Mouse (Mus musculus): ENCODE results near the gene Cyp4a14. TPM values are rescaled to one million over a fixed set of nuclear protein-coding genes. Genes with fewer than 3 reads are reported as not detected.

Gene Cyp4a14
- polyA plus RNA-seq, 1 experiment from 2014 or later = not detected

Other genes with a start within 250 kb of the Cyp4a14 start
- gene Cyp4a12a, start 197.1 kb downstream of the Cyp4a14 start, polyA plus RNA-seq (2016; fragmentation: Nextera tagmentation; extraction: Ambion mirVana) = not detected in 2 replicates
- gene Cyp4a12b, start 84.5 kb downstream of the Cyp4a14 start, polyA plus RNA-seq (2016; fragmentation: Nextera tagmentation; extraction: Ambion mirVana) = not detected in 2 replicates
- not detected in 2 replicates for gene Cyp4a30b, start 43.5 kb downstream of the Cyp4a14 start, polyA plus RNA-seq (2016; fragmentation: Nextera tagmentation; extraction: Ambion mirVana)
- gene Cyp4a10, start 22.1 kb upstream of the Cyp4a14 start, polyA plus RNA-seq (2016; fragmentation: Nextera tagmentation; extraction: Ambion mirVana) = not detected in 2 replicates
- gene Cyp4a31, start 67.5 kb upstream of the Cyp4a14 start, polyA plus RNA-seq (2016; fragmentation: Nextera tagmentation; extraction: Ambion mirVana) = not detected in 2 replicates
- not detected in 2 replicates for gene Cyp4a32, start 104.8 kb upstream of the Cyp4a14 start, polyA plus RNA-seq (2016; fragmentation: Nextera tagmentation; extraction: Ambion mirVana)
- 0.74 and 1.1 TPM in 2 replicates for gene Cyp4b1, start 151.6 kb upstream of the Cyp4a14 start, polyA plus RNA-seq (2016; fragmentation: Nextera tagmentation; extraction: Ambion mirVana)
- 34.2 and 37.4 TPM in 2 replicates for gene Efcab14, start 241.6 kb upstream of the Cyp4a14 start, polyA plus RNA-seq (2016; fragmentation: Nextera tagmentation; extraction: Ambion mirVana)

All from heart, embryonic 12.5 days (tissue).